Mouse (Mus musculus): ENCODE measurements at regions not wholly inside any gene's neighbourhood (a gene's known extent, or its start where the extent isn't known, plus 50 kb on each side); places are given as distances from the start of the nearest gene placed in this dataset.

DNA sequence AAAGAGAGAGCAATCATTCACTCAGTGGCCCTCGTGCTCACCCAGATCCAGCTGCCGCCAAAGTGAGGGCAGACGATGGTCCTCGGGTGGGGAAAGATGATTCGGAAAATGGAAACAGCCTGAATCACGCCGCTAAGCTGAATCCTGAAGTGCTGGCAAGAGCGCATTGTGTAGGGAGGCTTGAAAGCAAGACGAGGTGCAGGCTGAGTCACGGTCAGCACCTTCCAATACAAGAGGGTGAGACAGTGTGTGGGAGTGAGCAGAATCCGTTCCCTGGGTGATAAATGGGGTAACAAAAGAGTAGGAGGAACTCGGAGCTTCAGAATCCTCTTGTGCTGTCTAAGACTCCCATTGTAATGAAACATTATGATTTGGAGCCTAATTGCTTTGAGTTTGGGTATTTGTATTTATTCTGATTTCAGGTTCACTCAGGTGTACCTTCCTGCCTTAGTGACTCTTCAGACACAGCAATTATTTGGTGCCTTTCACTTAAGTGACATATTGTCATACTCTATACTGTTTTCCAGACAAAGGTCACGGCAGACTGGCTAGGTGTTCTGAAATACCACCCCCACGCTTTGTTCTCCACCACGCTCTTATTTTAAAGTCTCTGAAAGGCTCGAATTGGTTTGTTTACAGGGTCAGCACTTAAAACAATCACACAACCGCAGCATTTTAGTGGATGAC, 70.0 kb downstream of the Mbip start:
- no peak overlapping the region for H3K27ac ChIP-seq (ENCODE audit: insufficient read depth, low read length)

DNA sequence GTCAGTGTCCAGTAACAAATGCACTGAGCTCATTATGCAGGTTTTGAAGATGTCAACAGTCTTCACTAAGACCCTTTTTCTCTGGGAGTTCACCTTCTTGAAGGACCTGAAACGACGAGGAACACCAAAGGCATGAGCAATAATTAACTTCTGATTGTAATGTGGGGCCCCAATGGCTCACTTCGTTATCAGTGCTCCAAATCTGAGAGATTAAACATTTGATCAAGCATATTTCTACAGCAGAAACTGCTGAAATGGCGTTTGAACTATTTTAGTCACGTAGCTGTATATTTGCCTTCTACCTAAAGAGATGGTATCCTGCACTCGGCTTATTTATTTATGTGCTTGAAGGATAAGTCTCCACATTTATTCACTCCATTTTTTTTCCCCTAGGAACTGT, 80.6 kb downstream of the Mbip start:
- H3K4me3 ChIP-seq (replicated peaks; ENCODE audit: insufficient read depth, low read depth, low read length) = no peak overlapping the region
- 79% methylated on average over 6 of the region's 6 CpGs for WGBS

More for the DNA sequence above, 70.0 kb downstream of the Mbip start:
- DNase-seq = no peak
- 10% methylated on average over 17 of the region's 17 CpGs for WGBS
- TF ChIP-seq CTCF (IDR thresholded peaks at IDR 0.05; ENCODE audit: borderline replicate concordance, insufficient read depth, low read depth, low read length) = no peak
- TF ChIP-seq POLR2A (IDR thresholded peaks at IDR 0.05; ENCODE audit: borderline replicate concordance, insufficient read depth, low read length) = no peak
- H3K4me1 ChIP-seq (ENCODE audit: control insufficient read depth, insufficient read depth, low read length) = no peaks in the 10 kb centered on the region
- H3K4me3 ChIP-seq (replicated peaks; ENCODE audit: insufficient read depth, low read depth, low read length) = no peak overlapping the region
- H3K27me3 ChIP-seq (ENCODE audit: control insufficient read depth, insufficient read depth, low read length) = no peaks in the 10 kb centered on the region

GRCm38 (mm10) chr12:56261471-56261870, 84.2 kb downstream of the Mbip start:
- Histone ChIP-seq H3K27ac (ENCODE audit: insufficient read depth, low read length) (no peak overlapping the region), H3K4me3 (replicated peaks; ENCODE audit: insufficient read depth, low read depth, low read length) (no peak overlapping the region), H3K27me3 (ENCODE audit: control insufficient read depth, insufficient read depth, low read length) (no peaks in the 10 kb centered on the region), H3K4me1 (ENCODE audit: control insufficient read depth, insufficient read depth, low read length) (no peaks in the 10 kb centered on the region)
- TF ChIP-seq POLR2A (IDR thresholded peaks at IDR 0.05; ENCODE audit: borderline replicate concordance, insufficient read depth, low read length) (no peak), CTCF (IDR thresholded peaks at IDR 0.05; ENCODE audit: borderline replicate concordance, insufficient read depth, low read depth, low read length) (no peak)
- no peak for DNase-seq
- 83% methylated on average over 4 of the region's 4 CpGs for WGBS

More for the DNA sequence above, 80.6 kb downstream of the Mbip start:
- Histone ChIP-seq H3K27me3 (ENCODE audit: control insufficient read depth, insufficient read depth, low read length) (no peaks in the 10 kb centered on the region), H3K27ac (ENCODE audit: insufficient read depth, low read length) (no peak overlapping the region), H3K4me1 (ENCODE audit: control insufficient read depth, insufficient read depth, low read length) (no peaks in the 10 kb centered on the region)
- TF ChIP-seq CTCF (IDR thresholded peaks at IDR 0.05; ENCODE audit: borderline replicate concordance, insufficient read depth, low read depth, low read length) (no peak), POLR2A (IDR thresholded peaks at IDR 0.05; ENCODE audit: borderline replicate concordance, insufficient read depth, low read length) (no peak)
- no peak for DNase-seq

GRCm38 (mm10) chr12:56258401-56259050, 87.2 kb downstream of the Mbip start:
- Histone ChIP-seq H3K4me3 (replicated peaks; ENCODE audit: insufficient read depth, low read depth, low read length) (no peak overlapping the region), H3K27me3 (ENCODE audit: control insufficient read depth, insufficient read depth, low read length) (no peaks in the 10 kb centered on the region), H3K27ac (ENCODE audit: insufficient read depth, low read length) (no peak overlapping the region), H3K4me1 (ENCODE audit: control insufficient read depth, insufficient read depth, low read length) (no peaks in the 10 kb centered on the region)
- TF ChIP-seq CTCF (IDR thresholded peaks at IDR 0.05; ENCODE audit: borderline replicate concordance, insufficient read depth, low read depth, low read length) = no peak
- TF ChIP-seq POLR2A (IDR thresholded peaks at IDR 0.05; ENCODE audit: borderline replicate concordance, insufficient read depth, low read length) = no peak
- DNase-seq = no peak
- WGBS = 44% methylated on average over 14 of the region's 14 CpGs

DNA sequence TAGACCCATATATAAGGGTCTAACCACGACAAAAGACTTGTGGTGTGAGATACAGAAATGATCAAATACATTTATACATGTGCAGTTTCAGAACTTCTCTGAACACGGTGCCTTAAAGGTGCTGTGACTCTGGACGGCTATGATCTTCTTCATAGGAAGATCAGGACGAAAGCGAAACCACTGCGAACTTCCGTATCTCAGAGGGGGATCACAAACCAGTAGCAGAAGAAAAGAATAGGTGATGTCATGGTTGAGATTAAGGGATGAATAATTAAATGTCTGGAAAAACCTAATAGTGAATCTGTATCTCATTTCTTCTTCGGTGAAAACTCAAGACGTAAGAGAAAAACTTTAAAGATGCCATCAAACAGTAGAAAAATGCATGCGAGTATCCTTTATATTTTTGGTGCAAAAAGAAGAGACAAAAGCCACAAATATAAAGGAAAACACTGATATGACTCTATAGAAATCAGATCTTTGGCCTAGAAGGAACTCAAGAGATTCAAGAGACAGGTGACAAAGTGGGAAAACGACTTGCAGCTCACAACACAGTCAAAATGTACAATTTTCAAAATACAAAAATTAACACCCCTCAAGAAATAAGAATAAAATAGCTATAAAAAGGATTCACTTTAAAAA, 89.3 kb downstream of the Mbip start:
- DNase-seq = no peak
- Histone ChIP-seq H3K4me3 (replicated peaks; ENCODE audit: insufficient read depth, low read depth, low read length) (no peak overlapping the region), H3K27ac (ENCODE audit: insufficient read depth, low read length) (no peak overlapping the region), H3K27me3 (ENCODE audit: control insufficient read depth, insufficient read depth, low read length) (no peaks in the 10 kb centered on the region), H3K4me1 (ENCODE audit: control insufficient read depth, insufficient read depth, low read length) (no peaks in the 10 kb centered on the region)
- TF ChIP-seq POLR2A (IDR thresholded peaks at IDR 0.05; ENCODE audit: borderline replicate concordance, insufficient read depth, low read length) (no peak), CTCF (IDR thresholded peaks at IDR 0.05; ENCODE audit: borderline replicate concordance, insufficient read depth, low read depth, low read length) (no peak)
- 79% methylated on average over 11 of the region's 11 CpGs for WGBS

DNA sequence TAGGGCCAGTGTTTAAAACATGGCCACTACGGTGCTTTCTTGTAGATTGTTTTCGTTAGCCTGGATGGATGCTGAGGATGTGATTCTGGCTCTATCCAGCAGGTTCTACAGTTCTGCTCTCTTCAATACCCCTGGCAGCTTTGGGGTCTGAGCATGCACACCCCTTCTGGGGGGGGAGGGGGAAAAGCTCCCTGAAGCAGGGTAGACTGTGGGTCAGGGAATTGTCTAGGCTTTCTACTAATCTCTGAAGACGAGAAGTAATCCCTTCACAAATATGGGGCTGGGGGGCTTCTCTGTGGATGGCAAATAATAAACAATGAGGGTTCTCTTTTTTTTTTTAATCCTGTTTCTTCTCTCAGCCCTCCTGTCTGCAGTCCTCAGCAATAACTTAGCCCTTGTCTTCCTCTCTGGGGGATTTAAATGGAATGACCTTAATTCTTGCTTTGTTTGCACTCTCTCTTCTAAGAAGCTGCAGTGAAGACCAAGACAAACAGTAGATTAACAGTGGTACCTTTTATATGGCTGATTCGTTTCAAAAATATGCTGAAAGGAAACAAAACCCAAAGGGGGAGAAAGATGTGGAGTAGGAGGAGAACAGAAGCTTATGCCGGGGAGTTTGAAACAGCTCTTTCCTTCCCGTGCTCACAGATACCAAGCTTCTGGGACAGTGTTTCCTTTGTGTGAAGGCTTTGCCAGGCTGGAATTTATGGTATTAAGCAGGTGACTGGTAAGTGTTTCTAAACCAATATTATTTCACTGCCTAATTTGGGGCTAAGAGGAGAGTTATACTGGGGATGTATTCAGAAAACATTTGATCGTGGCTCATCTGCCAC, 92.9 kb downstream of the Mbip start:
- 65% methylated on average over 7 of the region's 7 CpGs for WGBS
- Histone ChIP-seq H3K4me1 (ENCODE audit: control insufficient read depth, insufficient read depth, low read length) (no peaks in the 10 kb centered on the region), H3K27me3 (ENCODE audit: control insufficient read depth, insufficient read depth, low read length) (no peaks in the 10 kb centered on the region), H3K27ac (ENCODE audit: insufficient read depth, low read length) (no peak overlapping the region), H3K4me3 (replicated peaks; ENCODE audit: insufficient read depth, low read depth, low read length) (no peak overlapping the region)
- DNase-seq = no peak
- no peak for TF ChIP-seq POLR2A (IDR thresholded peaks at IDR 0.05; ENCODE audit: borderline replicate concordance, insufficient read depth, low read length)
- TF ChIP-seq CTCF (IDR thresholded peaks at IDR 0.05; ENCODE audit: borderline replicate concordance, insufficient read depth, low read depth, low read length) = no peak

- Histone ChIP-seq H3K4me3 (replicated peaks; ENCODE audit: insufficient read depth, low read depth, low read length) (no peak overlapping the region), H3K27ac (ENCODE audit: insufficient read depth, low read length) (no peak overlapping the region), H3K4me1 (ENCODE audit: control insufficient read depth, insufficient read depth, low read length) (no peaks in the 10 kb centered on the region), H3K27me3 (ENCODE audit: control insufficient read depth, insufficient read depth, low read length) (no peaks in the 10 kb centered on the region)
- TF ChIP-seq CTCF (IDR thresholded peaks at IDR 0.05; ENCODE audit: borderline replicate concordance, insufficient read depth, low read depth, low read length) (no peak), POLR2A (IDR thresholded peaks at IDR 0.05; ENCODE audit: borderline replicate concordance, insufficient read depth, low read length) (no peak)
- WGBS = 19% methylated on average over 3 of the region's 3 CpGs
- no peak for DNase-seq
Measured at GRCm38 (mm10) chr12:56250262-56250661, 95.4 kb downstream of the Mbip start.

Data from cerebellum, adult 2 months (tissue).